ENCODE assay signal across 7 mouse cellular contexts in genomic region chr10:34297299-34297979, GRCm38 (mm10). TPM values are rescaled to one million over a fixed set of nuclear protein-coding genes. Genes with fewer than 3 reads are reported as not detected.
A peak's percentile ranks its signal among the peaks of the same experiment; 100 is the strongest.
DNase-seq lines count a peak whose midpoint lies in the region; ATAC-seq lines count a peak whose summit lies in the region.

Gene Tspyl4, plus strand, starts transcription at chr10:34297442.

- H3K36me3 ChIP-seq in embryonic facial prominence, embryonic 13.5 days: no peaks in the 10 kb centered on the region
- 0 out of 2 replicates have a peak, but pooled peaks cover under 1% of the 10 kb centered on the region for H3K36me3 ChIP-seq in limb, embryonic 10.5 days
- H3K36me3 ChIP-seq in midbrain, embryonic 12.5 days: no peaks in the 10 kb centered on the region

- ATAC-seq in embryonic facial prominence, embryonic 13.5 days (ENCODE audit: insufficient number of reproducible peaks, insufficient read depth, low FRiP score, low TSS enrichment, low read depth): peak; percentile 95
- ATAC-seq in midbrain, embryonic 12.5 days (ENCODE audit: low FRiP score, low read depth): peak; percentile 98

- no peaks in the 10 kb centered on the region for H3K27me3 ChIP-seq in embryonic facial prominence, embryonic 13.5 days
- no peaks in the 10 kb centered on the region for H3K27me3 ChIP-seq in limb, embryonic 10.5 days (ENCODE audit: low read depth, poor library complexity, severe bottlenecking)
- H3K27me3 ChIP-seq in midbrain, embryonic 12.5 days: no peaks in the 10 kb centered on the region

- peak within 1 kb of the TSS; percentile 87 for H3K27ac ChIP-seq in embryonic facial prominence, embryonic 13.5 days
- H3K27ac ChIP-seq in limb, embryonic 10.5 days: peak within 1 kb of the TSS; percentile 84
- peak within 1 kb of the TSS; percentile 97 for H3K27ac ChIP-seq in midbrain, embryonic 12.5 days (replicated peaks)

- H3K4me2 ChIP-seq in embryonic facial prominence, embryonic 13.5 days: peak within 1 kb of the TSS; percentile 91
- H3K4me2 ChIP-seq in midbrain, embryonic 12.5 days (replicated peaks): peak within 1 kb of the TSS; percentile 74

- peak within 1 kb of the TSS; percentile 73 for H3K4me3 ChIP-seq in embryonic facial prominence, embryonic 13.5 days
- peak within 1 kb of the TSS; percentile 76 for H3K4me3 ChIP-seq in limb, embryonic 10.5 days
- peak within 1 kb of the TSS; percentile 78 for H3K4me3 ChIP-seq in midbrain, embryonic 12.5 days

- H3K9ac ChIP-seq in embryonic facial prominence, embryonic 13.5 days: peak within 1 kb of the TSS; percentile 84
- H3K9ac ChIP-seq in midbrain, embryonic 12.5 days (replicated peaks): peak within 1 kb of the TSS; percentile 86

- no peaks in the 10 kb centered on the region for H3K9me3 ChIP-seq in embryonic facial prominence, embryonic 13.5 days
- H3K9me3 ChIP-seq in limb, embryonic 10.5 days (replicated peaks): no peaks in the 10 kb centered on the region
- no peaks in the 10 kb centered on the region for H3K9me3 ChIP-seq in midbrain, embryonic 12.5 days

- peaks cover 38% of the 10 kb centered on the region for H3K4me1 ChIP-seq in embryonic facial prominence, embryonic 13.5 days
- H3K4me1 ChIP-seq in limb, embryonic 10.5 days: peaks cover 31% of the 10 kb centered on the region
- peaks cover 36% of the 10 kb centered on the region for H3K4me1 ChIP-seq in midbrain, embryonic 12.5 days

- under 1% methylated on average over 38 of the region's 38 CpGs for WGBS in embryonic facial prominence, embryonic 13.5 days
- under 1% methylated on average over 38 of the region's 38 CpGs for WGBS in limb, embryonic 10.5 days
- WGBS in midbrain, embryonic 12.5 days: 0% methylated on average over 38 of the region's 38 CpGs

- DNase-seq in adrenal gland, postnatal 4 days (ENCODE audit: low spot score in 2 of 2): peak; percentile 31 to 57
- peak; percentile 95 for DNase-seq in heart, adult 18-20 months
- peak; percentile 91 for DNase-seq in kidney, adult 18-20 months
- peak; percentile 94 for DNase-seq in limb, embryonic 10.5 days (ENCODE audit: low spot score)
- DNase-seq in skeletal muscle tissue, adult 2 months (ENCODE audit: low read depth, low spot score): peak; percentile 93

RNA-seq across cellular contexts. Expression of gene Tspyl4, which starts in this region (rescaled TPM):
- total RNA-seq in adrenal gland, postnatal 4 days (2021): 10 to 100 TPM; 24.7 to 29.1 TPM
- 26.8 and 30.6 TPM in 2 replicates for polyA plus RNA-seq in embryonic facial prominence, embryonic 13.5 days (2015; fragmentation: Nextera tagmentation; extraction: Ambion mirVana)
- 10 to 100 TPM; 11.0 to 11.1 TPM for total RNA-seq in heart, adult 18-20 months (2021)
- 14.9 and 22.9 TPM in 2 replicates for polyA plus RNA-seq in limb, embryonic 10.5 days (2016; fragmentation: Nextera tagmentation; extraction: Ambion mirVana)
- polyA plus RNA-seq in midbrain, embryonic 12.5 days (2016; fragmentation: Nextera tagmentation; extraction: Ambion mirVana): 120 and 126 TPM in 2 replicates

Comparison
In these comparisons a context has a peak if more than half of its experiments do, and no peak if none do; other contexts are left out.
1. Peak in every context shown above with its lines: DNase-seq, ATAC-seq, H3K4me3 ChIP-seq and H3K27ac ChIP-seq.
2. DNase-seq: peak in every context shown above with its lines; median percentile 95 in heart, adult 18-20 months; 94 in limb, embryonic 10.5 days; 93 in skeletal muscle tissue, adult 2 months; 91 in kidney, adult 18-20 months; 44 in adrenal gland, postnatal 4 days.